Mouse (Mus musculus) CH12.LX (cell line): Measurements from ENCODE around the gene Rnf26. TPM values are rescaled to one million over a fixed set of nuclear protein-coding genes. Genes with fewer than 3 reads are reported as not detected.

Experiments used
- DNase-seq: peaks from one replicate; pipeline ENCODE4 v3.0.0-alpha.2; 2013; ENCODE audit errors: extremely low read depth
- H3K27ac ChIP-seq: 2 replicates; pipeline ENCODE4 v1.5.1; 2012; ENCODE audit warnings: low read depth, mild to moderate bottlenecking, control low read depth, moderate library complexity; ENCODE audit not compliant: insufficient read depth
- H3K27me3 ChIP-seq: replicated peaks from 2 replicates; pipeline ENCODE3; 2012; ENCODE audit warnings: inconsistent platforms
- H3K36me3 ChIP-seq, 2 experiments: replicated peaks in 1 of 2; 2 replicates each; pipeline versions ENCODE3 to v1.6.1; 2012; ENCODE audit warnings: inconsistent platforms in 1 of 2, low read length in 1 of 2, mild to moderate bottlenecking in 1 of 2, mixed read lengths in 1 of 2, moderate library complexity in 1 of 2; ENCODE audit not compliant: control insufficient read depth in 1 of 2, insufficient read depth in 1 of 2
- H3K4me1 ChIP-seq, 2 experiments: 2 replicates each; pipeline ENCODE4 v1.6.1; 2012; ENCODE audit warnings: inconsistent platforms in 1 of 2, moderate library complexity in 1 of 2; ENCODE audit not compliant: insufficient read depth in 2 of 2, control insufficient read depth in 1 of 2
- H3K4me2 ChIP-seq: 2 replicates; pipeline ENCODE4 v1.6.1; 2012; ENCODE audit warnings: low read depth, mild to moderate bottlenecking, control low read depth; ENCODE audit not compliant: poor library complexity, insufficient read depth, severe bottlenecking
- H3K4me3 ChIP-seq, 3 experiments: fragments of 150-350 bp in 1 of 3; sonication (generic) in 1 of 3; replicated peaks in 1 of 3; 2 replicates each; pipeline versions ENCODE3 to v1.5.1; 2011 to 2012; ENCODE audit warnings: low read depth in 2 of 3, low read length in 2 of 3, mild to moderate bottlenecking in 2 of 3, moderate library complexity in 2 of 3, control low read depth in 1 of 3, improper control_type of control experiment in 1 of 3, inconsistent platforms in 1 of 3, mixed read lengths in 1 of 3; ENCODE audit not compliant: poor library complexity in 1 of 3
- H3K79me2 ChIP-seq: replicated peaks from 2 replicates; pipeline ENCODE4 v1.6.1; 2012; ENCODE audit warnings: mild to moderate bottlenecking, moderate library complexity; ENCODE audit not compliant: control insufficient read depth, poor library complexity, insufficient read depth, severe bottlenecking; ENCODE audit errors: extremely low read depth
- H3K9ac ChIP-seq: 2 replicates; pipeline ENCODE4 v1.6.1; 2012; ENCODE audit warnings: low read depth, mild to moderate bottlenecking, control low read depth, moderate library complexity; ENCODE audit not compliant: insufficient read depth
- H3K9me3 ChIP-seq: replicated peaks from 2 replicates; pipeline ENCODE3; 2012; ENCODE audit warnings: low read length, inconsistent platforms, mixed read lengths
- BHLHE40 ChIP-seq: IDR thresholded peaks from 2 replicates; pipeline ENCODE4 v1.6.1; 2011; ENCODE audit warnings: mild to moderate bottlenecking, low read depth, low read length, improper control_type of control experiment
- CHD1 ChIP-seq: IDR thresholded peaks from 2 replicates; pipeline ENCODE4 v1.6.1; 2012; ENCODE audit warnings: low read depth, low read length, improper control_type of control experiment, inconsistent platforms
- CHD2 ChIP-seq: IDR thresholded peaks from 2 replicates; pipeline ENCODE4 v1.6.1; 2011; ENCODE audit warnings: low read length, improper control_type of control experiment
- CTCF ChIP-seq, 2 experiments: IDR thresholded peaks in 1 of 2; conservative IDR thresholded peaks in 1 of 2; 2 replicates each; pipeline ENCODE4 v1.5.1; 2011 to 2012; ENCODE audit warnings: low read depth in 2 of 2, low read length in 2 of 2, improper control_type of control experiment in 1 of 2, inconsistent platforms in 1 of 2, mild to moderate bottlenecking in 1 of 2, moderate library complexity in 1 of 2
- E2F4 ChIP-seq: IDR thresholded peaks from 2 replicates; pipeline ENCODE4 v1.6.1; 2011; ENCODE audit warnings: low read depth, low read length, improper control_type of control experiment; ENCODE audit not compliant: insufficient replicate concordance
- ELF1 ChIP-seq: IDR thresholded peaks from 2 replicates; pipeline ENCODE4 v1.6.1; 2014; ENCODE audit warnings: low read depth, mild to moderate bottlenecking, inconsistent platforms, low read length, improper control_type of control experiment
- EP300 ChIP-seq: IDR thresholded peaks from 2 replicates; pipeline ENCODE4 v1.6.1; 2011; ENCODE audit warnings: low read length, improper control_type of control experiment
- ETS1 ChIP-seq: conservative IDR thresholded peaks from 2 replicates; pipeline ENCODE4 v1.6.1; 2012; ENCODE audit warnings: low read depth, mild to moderate bottlenecking, inconsistent platforms, low read length, improper control_type of control experiment, moderate library complexity
- GABPA ChIP-seq: IDR thresholded peaks from 2 replicates; pipeline ENCODE4 v1.6.1; 2012; ENCODE audit warnings: low read depth, low read length, improper control_type of control experiment, inconsistent platforms; ENCODE audit not compliant: insufficient replicate concordance
- HCFC1 ChIP-seq: IDR thresholded peaks from 2 replicates; pipeline ENCODE4 v1.6.1; 2012; ENCODE audit warnings: low read depth, mild to moderate bottlenecking, inconsistent platforms, low read length, improper control_type of control experiment
- JUND ChIP-seq: conservative IDR thresholded peaks from 2 replicates; pipeline ENCODE4 v1.6.1; 2011; ENCODE audit warnings: low read depth, low read length, improper control_type of control experiment
- KAT2A ChIP-seq: IDR thresholded peaks from 2 replicates; pipeline ENCODE4 v1.6.1; 2012; ENCODE audit warnings: low read length, improper control_type of control experiment, inconsistent platforms; ENCODE audit not compliant: insufficient replicate concordance
- MAZ ChIP-seq: IDR thresholded peaks from 2 replicates; pipeline ENCODE4 v1.6.1; 2012; ENCODE audit warnings: low read depth, mild to moderate bottlenecking, inconsistent platforms, low read length, improper control_type of control experiment, moderate library complexity
- MEF2A ChIP-seq: IDR thresholded peaks from 2 replicates; pipeline ENCODE4 v1.6.1; 2014; ENCODE audit warnings: low read depth, mild to moderate bottlenecking, inconsistent platforms, low read length, improper control_type of control experiment, borderline replicate concordance
- MXI1 ChIP-seq: IDR thresholded peaks from 2 replicates; pipeline ENCODE4 v1.6.1; 2011; ENCODE audit warnings: mild to moderate bottlenecking, low read depth, low read length, improper control_type of control experiment
- NELFE ChIP-seq: IDR thresholded peaks from 2 replicates; pipeline ENCODE4 v1.6.1; 2011; ENCODE audit warnings: low read depth, low read length, improper control_type of control experiment
- NRF1 ChIP-seq: IDR thresholded peaks from 2 replicates; pipeline ENCODE4 v1.6.1; 2014; ENCODE audit warnings: low read depth, mild to moderate bottlenecking, inconsistent platforms, low read length, improper control_type of control experiment, moderate library complexity
- RCOR1 ChIP-seq: conservative IDR thresholded peaks from 2 replicates; pipeline ENCODE4 v1.6.1; 2012; ENCODE audit warnings: low read depth, mild to moderate bottlenecking, inconsistent platforms, low read length, improper control_type of control experiment
- SIN3A ChIP-seq: IDR thresholded peaks from 2 replicates; pipeline ENCODE4 v1.6.1; 2012; ENCODE audit warnings: low read length, improper control_type of control experiment, inconsistent platforms
- TBP ChIP-seq: conservative IDR thresholded peaks from 2 replicates; pipeline ENCODE4 v1.6.1; 2011; ENCODE audit warnings: low read depth, low read length, improper control_type of control experiment
- TCF12 ChIP-seq: IDR thresholded peaks from 2 replicates; pipeline ENCODE4 v1.6.1; 2014; ENCODE audit warnings: low read depth, mild to moderate bottlenecking, inconsistent platforms, low read length, improper control_type of control experiment
- USF1 ChIP-seq: IDR thresholded peaks from 2 replicates; pipeline ENCODE4 v1.6.1; 2014; ENCODE audit warnings: low read depth, mild to moderate bottlenecking, inconsistent platforms, low read length, improper control_type of control experiment
- USF2 ChIP-seq: conservative IDR thresholded peaks from 2 replicates; pipeline ENCODE4 v1.6.1; 2011; ENCODE audit warnings: low read depth, low read length, improper control_type of control experiment
- ZC3H11A ChIP-seq: IDR thresholded peaks from 2 replicates; pipeline ENCODE4 v1.6.1; 2012; ENCODE audit warnings: low read depth, mild to moderate bottlenecking, inconsistent platforms, low read length, improper control_type of control experiment
- ZMIZ1 ChIP-seq: IDR thresholded peaks from 2 replicates; pipeline ENCODE4 v1.6.1; 2012; ENCODE audit warnings: low read depth, mild to moderate bottlenecking, inconsistent platforms, low read length, improper control_type of control experiment
- ZNF384 ChIP-seq: IDR thresholded peaks from 2 replicates; pipeline ENCODE4 v1.6.1; 2012; ENCODE audit warnings: low read depth, low read length, improper control_type of control experiment, inconsistent platforms
- dilution Hi-C: fragments of 300-500 bp; cut with MboI; formaldehyde crosslinking; loops from 2 replicates; pipeline ENCODE4 v1.14.3; 2020; ENCODE audit warnings: low sequenced_read_pairs; ENCODE audit not compliant: extremely low pct_unique_long_range_greater_than_20kb, extremely low pct_ligation_motif_present
- in situ Hi-C: fragments of 300-500 bp; cut with MboI; formaldehyde crosslinking; loops from 3 replicates; pipeline ENCODE4 v1.14.3; 2019; ENCODE audit warnings: low sequenced_read_pairs, low pct_ligation_motif_present, low pct_unique_long_range_greater_than_20kb, mixed read lengths
- polyA plus RNA-seq: library from polyadenylated mRNA; unstranded; fragments of >175 nt; gene quantifications from 2 replicates; pipeline ENCODE4 v1.2.1, GENCODE M21; 2012; ENCODE audit warnings: low read depth; ENCODE audit not compliant: insufficient read length
- total RNA-seq, 2 experiments: library from RNA; depleted of rRNA; stranded (reverse); fragments of 300-350 nt in 1 of 2; fragments of >200 nt in 1 of 2; gene quantifications; 2 replicates each; pipeline ENCODE4 v1.2.3; 2012 to 2014

Rnf26 gene
- total and polyA plus RNA-seq, 3 experiments, result 11.7 to 40.0 (median 15.3) TPM

- peaks cover 6 to 16% of the 10 kb centered on the region in 2 experiments for H3K4me1 ChIP-seq
- TF ChIP-seq JUND (no peak), ETS1 (no peak), USF1 (no peak), ZMIZ1 (no peak), NRF1 (no peak), NELFE (no peak), MAZ (no peak), HCFC1 (no peak), KAT2A (no peak), TCF12 (no peak), ZC3H11A (no peak), MEF2A (no peak), GABPA (no peak), SIN3A (no peak), MXI1 (no peak), CTCF (conservative IDR thresholded peaks at IDR 0.05 in 1 of 2, IDR thresholded peaks at IDR 0.05 in 1 of 2; ENCODE audit: low read depth in 2 of 2, low read length in 2 of 2) (no peak), EP300 (no peak), CHD1 (no peak), RCOR1 (no peak), ELF1 (no peak)
- no peaks in the 10 kb centered on the region for H3K27me3 ChIP-seq
- H3K9ac ChIP-seq, result no peak overlapping the region
- H3K79me2 ChIP-seq, result no peaks in the 10 kb centered on the region
- H3K4me3 ChIP-seq, result no peak overlapping the region
- no peak overlapping the region for H3K27ac ChIP-seq
- H3K4me2 ChIP-seq, result no peak overlapping the region
- DNase-seq, result no peak
- H3K9me3 ChIP-seq, result no peaks in the 10 kb centered on the region
- dilution Hi-C loops, result no loop called here
- peaks cover 29 to 57% of the 10 kb centered on the region in 2 experiments for H3K36me3 ChIP-seq
- in situ Hi-C loops, result no loop called here
Observed at GRCm38 (mm10) chr9:44141951-44142350, 28.6 kb upstream of the Rnf26 start.

DNA sequence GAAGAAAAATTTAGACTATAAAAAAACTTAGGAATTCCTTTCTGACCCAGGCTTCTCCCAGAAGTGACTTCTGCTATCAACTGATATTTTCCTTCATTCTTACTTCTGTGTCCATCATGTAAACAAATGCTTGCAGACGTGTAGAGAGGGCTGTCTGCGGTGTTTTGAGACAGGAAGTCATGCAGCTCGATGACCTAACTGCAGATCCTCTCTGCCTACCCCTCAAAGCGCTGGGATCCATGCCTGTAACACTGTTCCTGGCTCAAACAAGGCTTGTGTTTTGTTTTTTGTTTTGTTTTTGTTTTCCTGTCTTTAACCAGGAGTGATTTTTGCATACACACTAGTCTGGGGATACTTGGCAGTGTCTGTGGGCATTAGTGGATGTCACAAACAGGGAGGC, 24.5 kb upstream of the Rnf26 start:
- H3K4me3 ChIP-seq, result no peak overlapping the region
- TF ChIP-seq CHD2, result no peak
- TF ChIP-seq E2F4, result no peak
- no peak for TF ChIP-seq BHLHE40
- no peak for TF ChIP-seq RCOR1
- TF ChIP-seq TCF12, result no peak
- TF ChIP-seq TBP, result no peak
- TF ChIP-seq NRF1, result no peak
- no peak for TF ChIP-seq ZC3H11A
- TF ChIP-seq JUND, result no peak
- no peak for TF ChIP-seq ZMIZ1
- TF ChIP-seq GABPA, result no peak
- TF ChIP-seq USF1, result no peak
- TF ChIP-seq ZNF384, result no peak
- no peak for TF ChIP-seq ETS1
- TF ChIP-seq USF2, result no peak
- TF ChIP-seq, all 38 proteins: peak for 0
- H3K27me3 ChIP-seq, result peaks cover 35% of the 10 kb centered on the region
- in situ Hi-C loops (no loop called here), dilution Hi-C loops (no loop called here)
- no peak overlapping the region for H3K9ac ChIP-seq
- H3K9me3 ChIP-seq, result no peaks in the 10 kb centered on the region
- H3K36me3 ChIP-seq, result peaks cover 3 to 30% of the 10 kb centered on the region in 2 experiments
- H3K4me1 ChIP-seq, result peaks cover 8 to 11% of the 10 kb centered on the region in 2 experiments; a peak in 3 of 4 replicates
- H3K79me2 ChIP-seq, result no peaks in the 10 kb centered on the region
- H3K4me2 ChIP-seq, result no peak overlapping the region
- no peak overlapping the region for H3K27ac ChIP-seq
- DNase-seq, result no peak
